ENCODE assay signal across 7 mouse cellular contexts in the genomic region with DNA sequence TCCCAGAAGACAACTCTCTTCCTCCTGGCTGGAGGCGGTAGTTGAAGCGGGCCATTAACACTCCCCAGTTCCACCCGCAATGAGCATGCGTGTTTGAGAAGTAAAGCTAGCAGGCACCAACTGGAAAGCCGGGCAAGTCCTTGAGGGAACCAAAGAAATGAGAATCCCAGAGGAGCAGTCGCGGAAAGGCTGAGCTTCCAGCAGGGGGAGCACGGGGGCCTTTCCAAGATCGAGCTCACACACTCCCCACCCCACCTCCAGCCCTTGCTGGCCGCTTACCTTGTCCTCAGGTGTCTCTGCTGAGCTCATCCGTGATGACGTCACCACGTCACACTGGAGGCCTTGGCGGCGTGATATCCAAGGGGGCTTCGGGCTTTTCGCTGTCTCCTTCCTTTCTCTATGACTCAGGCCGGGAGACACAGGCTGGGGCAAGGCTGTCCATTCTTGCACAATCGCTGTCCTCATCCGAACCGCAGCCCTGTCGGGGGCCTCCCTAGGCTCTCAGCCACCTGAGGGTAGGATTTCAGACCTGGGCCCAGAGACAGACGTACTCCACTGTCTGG. TPM values are rescaled to one million over a fixed set of nuclear protein-coding genes. Genes with fewer than 3 reads are reported as not detected.
DNase-seq lines count a peak whose midpoint lies in the region; ATAC-seq and TF ChIP-seq lines count a peak whose summit lies in the region.

A gene (minus strand): TSS at position 381 of the 563 bp plus-strand sequence.

- H3K27ac ChIP-seq in cortical plate, adult 2 months (ENCODE audit: insufficient read depth, low read length), result 0 out of 2 replicates have a peak within 1 kb of the TSS, but pooled peaks have one; percentile 2
- H3K27ac ChIP-seq in hindbrain, postnatal 0 days, result peak within 1 kb of the TSS; percentile 82

- H3K27me3 ChIP-seq in hindbrain, postnatal 0 days (ENCODE audit: insufficient read depth, low read length), result no peaks in the 10 kb centered on the region

- H3K4me2 ChIP-seq in hindbrain, postnatal 0 days (ENCODE audit: low read depth, low read length), result peak within 1 kb of the TSS; percentile 64

- no peaks in the 10 kb centered on the region for H3K4me1 ChIP-seq in cortical plate, adult 2 months (ENCODE audit: control insufficient read depth, insufficient read depth, low read length)
- H3K4me1 ChIP-seq in hindbrain, postnatal 0 days (ENCODE audit: insufficient read depth, low read length), result peaks cover 6% of the 10 kb centered on the region; the same call in 1 of the 2 replicates

- DNase-seq in adrenal gland, adult 8-10 months, result peak; percentile 80
- peak; percentile 62 for DNase-seq in gastrocnemius, adult 8-10 months (ENCODE audit: low spot score in 2 of 2)
- DNase-seq in hindbrain, postnatal 0 days (ENCODE audit: low spot score), result peak; percentile 90
- peak; percentile 70 to 89 for DNase-seq in left cerebral cortex, postnatal 25 days (ENCODE audit: low spot score in 2 of 2)
- DNase-seq in skeletal muscle tissue, adult 2 months (ENCODE audit: low read depth, low spot score), result peak; percentile 68

- peak; percentile 39 for TF ChIP-seq CTCF in cortical plate, adult 2 months (IDR thresholded peaks at IDR 0.05; ENCODE audit: extremely low read depth, insufficient read depth, low read length)
- TF ChIP-seq CTCF in hindbrain, postnatal 0 days (IDR thresholded peaks at IDR 0.05; ENCODE audit: low read depth), result peak; percentile 80

- peak within 1 kb of the TSS; percentile 53 for H3K9ac ChIP-seq in hindbrain, postnatal 0 days (replicated peaks; ENCODE audit: low read length)

- no peaks in the 10 kb centered on the region for H3K9me3 ChIP-seq in hindbrain, postnatal 0 days (ENCODE audit: low read length)

- WGBS in hindbrain, postnatal 0 days, result 3% methylated on average over 23 of the region's 23 CpGs

- ATAC-seq in hindbrain, postnatal 0 days, result peak; percentile 85
- peak; percentile 55 for ATAC-seq in megakaryocyte-erythroid progenitor cell, adult 5-6 weeks (replicated peaks; ENCODE audit: low FRiP score, low TSS enrichment, poor library complexity, severe bottlenecking)

- intact Hi-C loops in left cerebral cortex, postnatal 25 days (cut with DNase I), result loop anchor here (5.0 kb wide), 1 partner anchor 102 kb away; no protein-coding TSS in a partner anchor

- H3K36me3 ChIP-seq in hindbrain, postnatal 0 days (ENCODE audit: insufficient read depth, low read length), result no peaks in the 10 kb centered on the region

- no peak for TF ChIP-seq POLR2A in cortical plate, adult 2 months (IDR thresholded peaks at IDR 0.05; ENCODE audit: extremely low read depth, insufficient read depth, low read length)

- peak within 1 kb of the TSS; percentile 26 for H3K4me3 ChIP-seq in cortical plate, adult 2 months (ENCODE audit: insufficient read depth, low read length)
- peak within 1 kb of the TSS; percentile 25 for H3K4me3 ChIP-seq in hindbrain, postnatal 0 days (ENCODE audit: low read length)

RNA-seq across cellular contexts. Expression of the gene that starts here (rescaled TPM):
- 10 to 100 TPM; 18.6 to 50.4 (median 35.4) TPM for total RNA-seq in adrenal gland, adult 8-10 months (2022)
- 6.3 and 7.2 TPM in 2 replicates for polyA plus RNA-seq in cortical plate, adult 2 months (2012; rRNA removed)
- 1 to 10 TPM; 2.2 to 2.7 (median 2.4) TPM for total RNA-seq in gastrocnemius, adult 8-10 months (2022)
- total RNA-seq in hindbrain, postnatal 0 days (2014; rRNA removed), result 3.6 and 13.3 TPM in 2 replicates
- polyA plus RNA-seq in hindbrain, postnatal 0 days (2015; fragmentation: Nextera tagmentation; extraction: Ambion mirVana), result 8.4 and 9.0 TPM in 2 replicates
- 1 to 10 TPM; 4.5 to 5.1 TPM for total RNA-seq in left cerebral cortex, postnatal 25 days (2021)
- total RNA-seq in megakaryocyte-erythroid progenitor cell, adult 5-6 weeks (2014; fragmentation: Nextera tagmentation), result not detected in 2 replicates
- 0.09 TPM in 1 of 2 replicates, not detected in the other for total RNA-seq in megakaryocyte-erythroid progenitor cell, adult 5-6 weeks (2017)

Comparison
In these comparisons a context has a peak if more than half of its experiments do, and no peak if none do; other contexts are left out.
1. Peak in every context shown above with its lines: DNase-seq, ATAC-seq, H3K4me3 ChIP-seq and H3K27ac ChIP-seq.
2. Peak in ATAC-seq in megakaryocyte-erythroid progenitor cell, adult 5-6 weeks; RNA of the gene not detected or under 1 TPM.